Mouse (Mus musculus): ENCODE measurements around the gene Psat1. TPM values are rescaled to one million over a fixed set of nuclear protein-coding genes. Genes with fewer than 3 reads are reported as not detected.

Gene Psat1
- polyA plus RNA-seq, 1 experiment from 2014 or later: 47.2 TPM

- no peak for ATAC-seq (replicated peaks; ENCODE audit: insufficient number of reproducible peaks, low FRiP score, low TSS enrichment)
- H3K27ac ChIP-seq (ENCODE audit: low read depth, low read length): no peak overlapping the region
- H3K4me2 ChIP-seq: no peak overlapping the region
- H3K9ac ChIP-seq (ENCODE audit: low read depth, low read length): no peak overlapping the region
- no peaks in the 10 kb centered on the region for H3K9me3 ChIP-seq (replicated peaks; ENCODE audit: control insufficient read depth, low read length)
- no peaks in the 10 kb centered on the region for H3K27me3 ChIP-seq (ENCODE audit: control insufficient read depth, insufficient read depth, low read length)
- no peaks in the 10 kb centered on the region for H3K4me1 ChIP-seq (ENCODE audit: control insufficient read depth, insufficient read depth, low read length)
- H3K36me3 ChIP-seq (ENCODE audit: control insufficient read depth, insufficient read depth, low read length): no peaks in the 10 kb centered on the region
- H3K4me3 ChIP-seq (ENCODE audit: low read depth, low read length): no peak overlapping the region
- 61% methylated on average over 11 of the region's 11 CpGs for WGBS (ENCODE audit: insufficient replicate concordance)
These were observed 4.6 kb downstream of the Psat1 start for GRCm38 (mm10) chr19:15942421-15943116.

GRCm38 (mm10) chr19:15941399-15941798, 5.7 kb downstream of the Psat1 start:
- no peaks in the 10 kb centered on the region for H3K4me1 ChIP-seq (ENCODE audit: control insufficient read depth, insufficient read depth, low read length)
- WGBS (ENCODE audit: insufficient replicate concordance): 71% methylated on average over 8 of the region's 8 CpGs
- H3K36me3 ChIP-seq (ENCODE audit: control insufficient read depth, insufficient read depth, low read length): no peaks in the 10 kb centered on the region
- H3K27me3 ChIP-seq (ENCODE audit: control insufficient read depth, insufficient read depth, low read length): no peaks in the 10 kb centered on the region
- H3K27ac ChIP-seq (ENCODE audit: low read depth, low read length): no peak overlapping the region
- H3K9ac ChIP-seq (ENCODE audit: low read depth, low read length): no peak overlapping the region
- H3K4me2 ChIP-seq: no peak overlapping the region
- no peaks in the 10 kb centered on the region for H3K9me3 ChIP-seq (replicated peaks; ENCODE audit: control insufficient read depth, low read length)
- H3K4me3 ChIP-seq (ENCODE audit: low read depth, low read length): no peak overlapping the region
- ATAC-seq (replicated peaks; ENCODE audit: insufficient number of reproducible peaks, low FRiP score, low TSS enrichment): 0 out of 2 replicates have a peak, but pooled peaks have one; percentile 49

- Histone ChIP-seq H3K27me3 (ENCODE audit: control insufficient read depth, insufficient read depth, low read length) (no peaks in the 10 kb centered on the region), H3K9me3 (replicated peaks; ENCODE audit: control insufficient read depth, low read length) (no peaks in the 10 kb centered on the region), H3K9ac (ENCODE audit: low read depth, low read length) (peak overlapping the region; percentile 69; the same call in 1 of the 2 replicates), H3K27ac (ENCODE audit: low read depth, low read length) (peak overlapping the region; percentile 62), H3K4me1 (ENCODE audit: control insufficient read depth, insufficient read depth, low read length) (peaks cover 12% of the 10 kb centered on the region; the same call in 1 of the 2 replicates), H3K4me2 (peak overlapping the region; percentile 97), H3K4me3 (ENCODE audit: low read depth, low read length) (peak overlapping the region; percentile 68), H3K36me3 (ENCODE audit: control insufficient read depth, insufficient read depth, low read length) (no peaks in the 10 kb centered on the region)
- 24% methylated on average over 4 of the region's 4 CpGs for WGBS (ENCODE audit: insufficient replicate concordance)
- ATAC-seq (replicated peaks; ENCODE audit: insufficient number of reproducible peaks, low FRiP score, low TSS enrichment): peak; percentile 24; the same call in 1 of the 2 replicates
These were observed 21.5 kb downstream of the Psat1 start for GRCm38 (mm10) chr19:15925719-15926045.

- WGBS (ENCODE audit: insufficient replicate concordance): 3% methylated on average over 43 of the region's 43 CpGs
- Histone ChIP-seq H3K27me3 (ENCODE audit: control insufficient read depth, insufficient read depth, low read length) (no peaks in the 10 kb centered on the region), H3K36me3 (ENCODE audit: control insufficient read depth, insufficient read depth, low read length) (no peaks in the 10 kb centered on the region), H3K4me3 (ENCODE audit: low read depth, low read length) (peak overlapping the region; percentile 68), H3K9ac (ENCODE audit: low read depth, low read length) (peak overlapping the region; percentile 69), H3K27ac (ENCODE audit: low read depth, low read length) (peak overlapping the region; percentile 62), H3K4me1 (ENCODE audit: control insufficient read depth, insufficient read depth, low read length) (peaks cover 12% of the 10 kb centered on the region; the same call in 1 of the 2 replicates), H3K4me2 (peak overlapping the region; percentile 97), H3K9me3 (replicated peaks; ENCODE audit: control insufficient read depth, low read length) (no peaks in the 10 kb centered on the region)
- ATAC-seq (replicated peaks; ENCODE audit: insufficient number of reproducible peaks, low FRiP score, low TSS enrichment): peak; percentile 96
These were observed 22.0 kb downstream of the Psat1 start for GRCm38 (mm10) chr19:15924866-15925718.

GRCm38 (mm10) chr19:15924181-15924865, 22.8 kb downstream of the Psat1 start:
- Histone ChIP-seq H3K9me3 (replicated peaks; ENCODE audit: control insufficient read depth, low read length) (no peaks in the 10 kb centered on the region), H3K4me1 (ENCODE audit: control insufficient read depth, insufficient read depth, low read length) (peaks cover 12% of the 10 kb centered on the region; the same call in 1 of the 2 replicates), H3K4me2 (peak overlapping the region; percentile 97), H3K27ac (ENCODE audit: low read depth, low read length) (peak overlapping the region; percentile 38; the same call in 1 of the 2 replicates), H3K36me3 (ENCODE audit: control insufficient read depth, insufficient read depth, low read length) (no peaks in the 10 kb centered on the region), H3K27me3 (ENCODE audit: control insufficient read depth, insufficient read depth, low read length) (no peaks in the 10 kb centered on the region), H3K4me3 (ENCODE audit: low read depth, low read length) (peak overlapping the region; percentile 68), H3K9ac (ENCODE audit: low read depth, low read length) (peak overlapping the region; percentile 69)
- peak; percentile 63; the same call in 1 of the 2 replicates for ATAC-seq (replicated peaks; ENCODE audit: insufficient number of reproducible peaks, low FRiP score, low TSS enrichment)
- WGBS (ENCODE audit: insufficient replicate concordance): under 1% methylated on average over 46 of the region's 46 CpGs

- peaks cover 12% of the 10 kb centered on the region; the same call in 1 of the 2 replicates for H3K4me1 ChIP-seq (ENCODE audit: control insufficient read depth, insufficient read depth, low read length)
- H3K4me2 ChIP-seq: peak overlapping the region; percentile 97
- H3K4me3 ChIP-seq (ENCODE audit: low read depth, low read length): peak overlapping the region; percentile 68
- peaks cover under 1% of the 10 kb centered on the region; the same call in 1 of the 2 replicates for H3K36me3 ChIP-seq (ENCODE audit: control insufficient read depth, insufficient read depth, low read length)
- 25% methylated on average over 9 of the region's 9 CpGs for WGBS (ENCODE audit: insufficient replicate concordance)
- H3K27ac ChIP-seq (ENCODE audit: low read depth, low read length): no peak overlapping the region
- ATAC-seq (replicated peaks; ENCODE audit: insufficient number of reproducible peaks, low FRiP score, low TSS enrichment): no peak
- peak overlapping the region; percentile 69; the same call in 1 of the 2 replicates for H3K9ac ChIP-seq (ENCODE audit: low read depth, low read length)
- H3K27me3 ChIP-seq (ENCODE audit: control insufficient read depth, insufficient read depth, low read length): no peaks in the 10 kb centered on the region
- no peaks in the 10 kb centered on the region for H3K9me3 ChIP-seq (replicated peaks; ENCODE audit: control insufficient read depth, low read length)
These were observed 23.7 kb downstream of the Psat1 start for GRCm38 (mm10) chr19:15923426-15923825.

- no peaks in the 10 kb centered on the region for H3K27me3 ChIP-seq (ENCODE audit: control insufficient read depth, insufficient read depth, low read length)
- WGBS (ENCODE audit: insufficient replicate concordance): 93% methylated on average over 7 of the region's 7 CpGs
- H3K4me2 ChIP-seq: no peak overlapping the region
- H3K27ac ChIP-seq (ENCODE audit: low read depth, low read length): no peak overlapping the region
- H3K36me3 ChIP-seq (ENCODE audit: control insufficient read depth, insufficient read depth, low read length): peaks cover 4% of the 10 kb centered on the region; the same call in 1 of the 2 replicates
- H3K9ac ChIP-seq (ENCODE audit: low read depth, low read length): no peak overlapping the region
- no peaks in the 10 kb centered on the region for H3K9me3 ChIP-seq (replicated peaks; ENCODE audit: control insufficient read depth, low read length)
- H3K4me1 ChIP-seq (ENCODE audit: control insufficient read depth, insufficient read depth, low read length): peaks cover 7% of the 10 kb centered on the region; the same call in 1 of the 2 replicates
- no peak for ATAC-seq (replicated peaks; ENCODE audit: insufficient number of reproducible peaks, low FRiP score, low TSS enrichment)
- no peak overlapping the region for H3K4me3 ChIP-seq (ENCODE audit: low read depth, low read length)
These were observed 27.8 kb downstream of the Psat1 start for GRCm38 (mm10) chr19:15919336-15919735.

- H3K36me3 ChIP-seq (ENCODE audit: control insufficient read depth, insufficient read depth, low read length): peaks cover 7% of the 10 kb centered on the region; the same call in 1 of the 2 replicates
- H3K9ac ChIP-seq (ENCODE audit: low read depth, low read length): no peak overlapping the region
- 95% methylated on average over 7 of the region's 7 CpGs for WGBS (ENCODE audit: insufficient replicate concordance)
- H3K27me3 ChIP-seq (ENCODE audit: control insufficient read depth, insufficient read depth, low read length): no peaks in the 10 kb centered on the region
- no peak for ATAC-seq (replicated peaks; ENCODE audit: insufficient number of reproducible peaks, low FRiP score, low TSS enrichment)
- H3K27ac ChIP-seq (ENCODE audit: low read depth, low read length): no peak overlapping the region
- no peaks in the 10 kb centered on the region for H3K9me3 ChIP-seq (replicated peaks; ENCODE audit: control insufficient read depth, low read length)
- 0 out of 2 replicates have a peak, but pooled peaks cover under 1% of the 10 kb centered on the region for H3K4me1 ChIP-seq (ENCODE audit: control insufficient read depth, insufficient read depth, low read length)
- no peak overlapping the region for H3K4me2 ChIP-seq
- no peak overlapping the region for H3K4me3 ChIP-seq (ENCODE audit: low read depth, low read length)
These were observed 29.0 kb downstream of the Psat1 start for GRCm38 (mm10) chr19:15918111-15918510.
